Mouse (Mus musculus) intestine, embryonic 15.5 days (tissue): ENCODE measurements at regions not wholly inside any gene's neighbourhood (a gene's known extent, or its start where the extent isn't known, plus 50 kb on each side); places are given as distances from the start of the nearest gene placed in this dataset.

Experiments used
- ATAC-seq: fragments of 200-750 bp; cut with Nextera tagmentation; 2 replicates; pipeline ENCODE4 v1.8.0; 2017; ENCODE audit warnings: moderate TSS enrichment, moderate library complexity
- H3K27ac ChIP-seq: fragments of 300-500 bp; sonication (generic); 2 replicates; pipeline ENCODE4 v1.5.1; 2015; ENCODE audit warnings: mild to moderate bottlenecking, inconsistent platforms
- H3K27me3 ChIP-seq: fragments of 300-500 bp; sonication (generic); replicated peaks from 2 replicates; pipeline ENCODE4 v1.6.1; 2015; ENCODE audit warnings: inconsistent platforms
- H3K36me3 ChIP-seq: fragments of 300-500 bp; sonication (generic); 2 replicates; pipeline ENCODE4 v1.6.1; 2015; ENCODE audit warnings: inconsistent platforms
- H3K4me1 ChIP-seq: fragments of 300-500 bp; sonication (generic); replicated peaks from 2 replicates; pipeline ENCODE4 v1.6.1; 2015; ENCODE audit warnings: inconsistent platforms
- H3K4me2 ChIP-seq: fragments of 300-500 bp; sonication (generic); replicated peaks from 2 replicates; pipeline ENCODE4 v1.6.1; 2015; ENCODE audit warnings: mild to moderate bottlenecking, inconsistent platforms
- H3K4me3 ChIP-seq: fragments of 300-500 bp; sonication (generic); replicated peaks from 2 replicates; pipeline ENCODE4 v1.5.1; 2015; ENCODE audit warnings: inconsistent platforms
- H3K9ac ChIP-seq: fragments of 300-500 bp; sonication (generic); 2 replicates; pipeline ENCODE4 v1.6.1; 2015; ENCODE audit warnings: inconsistent platforms
- H3K9me3 ChIP-seq: fragments of 300-500 bp; sonication (generic); 2 replicates; pipeline ENCODE4 v1.6.1; 2016; ENCODE audit warnings: inconsistent platforms
- WGBS: fragments of 180-500 bp; shearing (Covaris S2); methylation state at CpG from one replicate; pipeline ENCODE4 v1.1.7; 2015; 5-methylcytosine and 5-hydroxymethylcytosine counted together

DNA sequence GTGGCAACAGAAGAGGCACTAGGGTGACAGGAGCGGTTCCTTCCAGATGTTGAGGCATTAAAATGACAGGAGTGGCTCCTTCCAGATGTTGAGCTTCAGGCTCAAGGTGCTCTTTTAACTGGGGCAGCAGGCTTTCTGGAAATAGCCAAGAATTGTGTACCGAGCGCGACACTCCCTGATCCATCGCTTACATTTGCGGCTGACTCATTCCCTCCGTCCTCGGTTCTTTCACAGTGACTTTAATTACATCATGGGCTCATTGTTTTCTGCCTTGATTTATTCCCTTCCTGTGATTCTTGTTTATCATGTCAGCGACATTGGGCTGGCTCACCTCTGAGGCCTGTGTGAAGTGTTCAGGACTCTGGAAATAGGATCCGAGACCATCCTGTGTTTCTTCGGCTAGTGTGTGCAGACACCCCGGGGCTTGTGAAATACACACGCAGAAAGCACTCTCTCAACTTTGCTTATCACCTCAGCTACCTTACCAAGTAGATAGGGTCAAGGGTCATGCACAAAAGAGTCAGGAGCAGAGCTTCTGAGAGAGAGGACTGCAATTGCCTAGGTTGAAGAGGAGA, 63.1 kb upstream of the Slc35c1 start:
- WGBS, result 55% methylated on average over 13 of the region's 13 CpGs
- Histone ChIP-seq H3K4me3 (no peak overlapping the region), H3K27ac (no peak overlapping the region), H3K4me1 (peaks cover 5% of the 10 kb centered on the region; the same call in 1 of the 2 replicates), H3K36me3 (no peaks in the 10 kb centered on the region), H3K4me2 (no peak overlapping the region), H3K9me3 (no peaks in the 10 kb centered on the region), H3K9ac (no peak overlapping the region), H3K27me3 (no peaks in the 10 kb centered on the region)
- no peak for ATAC-seq

DNA sequence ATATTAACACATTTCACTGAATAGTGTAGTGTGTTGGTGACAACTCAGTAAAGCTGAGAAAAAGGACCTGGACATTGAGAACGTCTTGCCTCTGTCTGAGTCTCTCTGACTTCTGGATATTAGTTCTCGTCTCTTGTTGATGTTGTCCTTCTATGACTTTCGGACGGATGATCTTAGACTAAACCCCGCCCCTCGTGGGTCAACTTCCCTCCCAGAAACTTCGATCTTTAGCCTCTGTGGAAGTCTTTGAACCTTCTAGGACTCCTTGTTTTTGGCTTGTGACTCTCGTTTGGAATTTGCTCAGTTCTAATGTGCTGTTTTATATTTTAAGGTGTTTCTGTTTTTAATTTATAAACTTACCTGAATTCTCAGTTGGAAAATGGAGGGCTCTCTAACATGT, 61.2 kb upstream of the Slc35c1 start:
- H3K4me3 ChIP-seq, result no peak overlapping the region
- H3K36me3 ChIP-seq, result no peaks in the 10 kb centered on the region
- H3K27me3 ChIP-seq, result no peaks in the 10 kb centered on the region
- H3K9me3 ChIP-seq, result no peaks in the 10 kb centered on the region
- H3K9ac ChIP-seq, result no peak overlapping the region
- 75% methylated on average over 8 of the region's 8 CpGs for WGBS
- H3K27ac ChIP-seq, result no peak overlapping the region
- no peaks in the 10 kb centered on the region for H3K4me1 ChIP-seq
- no peak for ATAC-seq
- H3K4me2 ChIP-seq, result no peak overlapping the region

DNA sequence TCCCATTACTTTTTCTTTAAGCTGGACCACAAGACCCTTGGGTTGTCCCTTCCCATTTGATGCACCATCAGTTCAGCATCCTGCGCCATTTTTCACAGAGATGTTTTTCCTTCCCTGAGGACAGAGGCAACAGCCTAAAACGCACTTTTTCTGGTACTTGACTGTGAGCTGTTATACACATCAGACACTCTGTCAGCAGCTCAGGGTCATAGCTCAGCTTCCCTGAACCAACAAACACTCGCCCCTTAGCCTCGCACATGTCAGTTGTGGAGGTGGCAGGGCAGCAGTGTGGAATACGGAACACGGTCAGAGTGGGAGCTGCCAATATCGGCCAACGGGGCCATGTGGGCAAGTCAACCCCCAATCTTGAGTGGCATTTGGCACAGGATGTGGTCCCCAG, 59.1 kb upstream of the Slc35c1 start:
- ATAC-seq, result no peak
- 86% methylated on average over 8 of the region's 8 CpGs for WGBS
- H3K9ac ChIP-seq, result no peak overlapping the region
- no peak overlapping the region for H3K4me3 ChIP-seq
- H3K9me3 ChIP-seq, result no peaks in the 10 kb centered on the region
- no peaks in the 10 kb centered on the region for H3K4me1 ChIP-seq
- no peaks in the 10 kb centered on the region for H3K27me3 ChIP-seq
- no peaks in the 10 kb centered on the region for H3K36me3 ChIP-seq
- H3K27ac ChIP-seq, result no peak overlapping the region
- no peak overlapping the region for H3K4me2 ChIP-seq

DNA sequence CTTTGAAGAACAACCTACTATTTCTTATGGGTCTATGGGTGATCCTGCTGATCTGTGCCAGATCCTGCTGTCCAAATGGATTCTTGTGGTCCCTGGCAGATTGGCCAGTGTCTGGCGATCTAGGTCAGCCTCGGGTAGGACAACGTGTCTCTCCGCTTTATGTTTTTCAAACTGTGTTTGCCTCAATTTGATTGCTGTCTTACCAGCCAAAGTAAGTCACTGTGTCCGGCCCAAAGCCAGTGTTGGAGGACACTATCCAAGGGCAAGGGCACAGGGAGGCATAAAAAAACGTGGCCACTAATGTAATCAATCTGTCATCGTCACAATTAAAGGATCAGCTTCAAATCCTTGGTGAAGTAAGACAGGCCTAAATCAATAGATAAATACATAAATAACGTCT, 58.6 kb upstream of the Slc35c1 start:
- Histone ChIP-seq H3K36me3 (no peaks in the 10 kb centered on the region), H3K27ac (no peak overlapping the region)

DNA sequence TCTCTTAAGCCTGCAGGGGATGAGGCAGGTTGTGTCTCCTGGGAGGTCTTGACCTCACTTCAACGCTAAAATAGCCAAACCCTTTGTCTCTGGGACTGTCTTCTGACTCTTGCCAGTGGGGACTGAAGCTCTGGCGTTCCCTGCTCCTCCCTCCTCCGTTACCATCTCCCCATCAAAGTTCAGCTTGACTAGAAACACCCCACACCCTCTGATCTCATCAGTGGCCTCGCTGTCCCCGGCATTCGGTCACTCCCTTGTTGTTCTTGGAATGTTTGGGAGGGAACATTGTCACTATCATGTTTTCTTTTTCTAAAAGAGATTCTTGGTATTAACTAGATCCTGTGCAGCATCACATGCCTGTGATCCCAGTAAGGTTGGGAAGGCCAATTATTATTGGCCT, 54.6 kb upstream of the Slc35c1 start:
- Histone ChIP-seq H3K27ac (no peak overlapping the region), H3K4me3 (no peak overlapping the region), H3K4me2 (no peak overlapping the region), H3K9ac (no peak overlapping the region), H3K27me3 (no peaks in the 10 kb centered on the region), H3K4me1 (no peaks in the 10 kb centered on the region), H3K9me3 (no peaks in the 10 kb centered on the region), H3K36me3 (no peaks in the 10 kb centered on the region)
- 53% methylated on average over 6 of the region's 6 CpGs for WGBS
- ATAC-seq, result no peak

More for the DNA sequence above, 58.6 kb upstream of the Slc35c1 start:
- no peaks in the 10 kb centered on the region for H3K27me3 ChIP-seq
- ATAC-seq, result no peak
- no peak overlapping the region for H3K4me2 ChIP-seq
- H3K9me3 ChIP-seq, result no peaks in the 10 kb centered on the region
- H3K4me3 ChIP-seq, result no peak overlapping the region
- 72% methylated on average over 8 of the region's 8 CpGs for WGBS
- H3K4me1 ChIP-seq, result no peaks in the 10 kb centered on the region
- H3K9ac ChIP-seq, result no peak overlapping the region

DNA sequence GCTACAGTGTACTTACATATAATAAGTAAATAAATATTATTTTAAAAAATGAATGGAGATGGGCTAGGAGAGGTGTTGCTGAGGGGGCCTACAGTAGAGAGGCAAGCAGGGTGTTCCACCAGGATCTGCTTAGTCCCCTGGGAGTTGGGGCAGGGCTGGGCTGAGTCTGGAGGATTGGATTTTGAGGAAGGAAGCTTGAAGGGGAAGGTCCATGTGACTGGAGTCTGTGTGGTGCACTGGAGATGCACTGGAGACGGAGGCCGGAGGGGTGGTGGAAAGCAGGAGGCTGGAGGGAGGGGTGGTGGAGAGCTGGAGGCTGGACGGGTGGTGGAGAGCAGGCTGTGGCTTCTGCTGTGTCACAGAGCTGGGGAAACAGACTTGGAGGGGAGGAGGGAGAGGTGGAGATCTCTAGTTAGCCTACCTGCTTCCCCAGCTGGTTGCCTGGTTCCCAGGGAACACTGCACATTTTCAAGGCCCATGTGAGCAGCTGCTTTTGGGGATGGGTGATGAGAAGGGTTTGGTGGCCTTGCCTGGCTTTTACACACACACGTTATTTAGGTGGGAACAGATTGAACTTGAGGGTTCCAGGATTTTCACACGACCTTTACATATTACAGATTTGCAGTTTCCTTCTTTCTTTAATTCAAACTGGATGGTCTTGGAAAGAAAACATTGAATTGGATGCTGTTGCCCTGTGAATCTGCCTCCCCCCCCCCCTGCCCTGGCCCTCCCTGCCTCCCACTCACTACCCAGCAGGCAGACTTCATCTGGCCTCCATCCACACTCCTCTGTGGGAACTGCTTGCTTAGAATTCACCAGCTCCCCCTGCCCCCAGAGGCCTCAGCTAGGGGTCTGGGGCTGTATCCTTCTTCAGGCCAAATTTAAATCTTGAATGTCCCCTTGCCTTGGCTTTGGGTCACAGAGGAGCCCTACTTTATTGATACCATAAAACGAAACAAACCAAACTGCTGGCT, 51.7 kb upstream of the Slc35c1 start:
- Histone ChIP-seq H3K27ac (no peak overlapping the region), H3K4me3 (no peak overlapping the region), H3K4me2 (no peak overlapping the region), H3K9me3 (no peaks in the 10 kb centered on the region), H3K27me3 (no peaks in the 10 kb centered on the region), H3K9ac (no peak overlapping the region), H3K4me1 (no peaks in the 10 kb centered on the region), H3K36me3 (no peaks in the 10 kb centered on the region)
- no peak for ATAC-seq
- WGBS, result 51% methylated on average over 6 of the region's 6 CpGs
